Mouse (Mus musculus): Measurements from ENCODE around the gene Tcf7l1. TPM values are rescaled to one million over a fixed set of nuclear protein-coding genes. Genes with fewer than 3 reads are reported as not detected.

Gene Tcf7l1
- polyA plus RNA-seq, 1 experiment from 2014 or later, result 21.7 TPM

DNA sequence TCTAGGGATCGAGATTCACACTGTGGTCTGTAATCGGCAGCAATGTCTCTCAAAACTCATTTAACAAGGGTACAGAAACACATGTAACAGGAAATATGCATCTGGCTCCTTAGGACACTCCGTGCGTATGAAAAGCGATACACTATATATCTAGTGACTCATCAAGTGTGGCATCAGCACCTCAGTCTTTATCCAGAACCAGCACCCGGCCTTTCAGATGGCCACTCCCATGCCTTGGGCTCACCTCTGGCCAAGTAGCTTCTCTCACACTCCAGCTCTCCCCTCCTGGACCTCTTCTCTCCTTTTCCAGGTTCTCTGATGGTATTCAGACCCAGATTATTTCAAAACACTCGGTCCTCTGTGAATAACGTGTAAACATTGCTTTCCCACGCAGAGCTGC lies 97.5 kb downstream of the Tcf7l1 start:
- H3K4me2 ChIP-seq (replicated peaks), result no peak overlapping the region
- H3K4me3 ChIP-seq, result no peak overlapping the region
- no peaks in the 10 kb centered on the region for H3K9me3 ChIP-seq
- WGBS, result 94% methylated on average over 9 of the region's 9 CpGs
- H3K27me3 ChIP-seq, result peaks cover 25% of the 10 kb centered on the region
- ATAC-seq (ENCODE audit: low FRiP score, low read depth), result no peak
- H3K27ac ChIP-seq (replicated peaks), result no peak overlapping the region
- no peaks in the 10 kb centered on the region for H3K36me3 ChIP-seq
- no peak overlapping the region for H3K9ac ChIP-seq (replicated peaks)
- H3K4me1 ChIP-seq, result peaks cover 18% of the 10 kb centered on the region

DNA sequence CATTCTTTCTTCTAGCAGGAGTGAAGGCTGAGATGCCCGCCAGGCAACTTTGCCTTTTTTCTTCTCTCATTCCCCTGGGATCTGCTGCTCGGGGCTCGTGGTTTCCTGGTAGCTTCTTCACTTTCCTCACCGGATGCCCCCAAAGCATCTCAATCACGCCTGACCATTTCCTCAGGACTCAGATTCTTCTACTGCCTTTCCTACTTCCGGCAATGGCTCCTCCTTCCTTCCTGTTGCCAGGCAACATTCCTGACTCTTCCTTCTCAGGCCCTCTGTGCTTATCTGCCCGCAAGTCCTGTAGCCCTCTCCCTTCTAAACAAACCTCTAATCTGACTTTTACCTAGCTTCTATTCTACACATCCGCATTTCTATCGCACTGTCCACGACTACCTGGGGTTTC lies 98.5 kb downstream of the Tcf7l1 start:
- Histone ChIP-seq H3K27ac (replicated peaks) (no peak overlapping the region), H3K4me2 (replicated peaks) (no peak overlapping the region), H3K4me1 (peaks cover 16% of the 10 kb centered on the region), H3K9me3 (no peaks in the 10 kb centered on the region), H3K36me3 (no peaks in the 10 kb centered on the region), H3K4me3 (no peak overlapping the region), H3K9ac (replicated peaks) (no peak overlapping the region), H3K27me3 (peaks cover 15% of the 10 kb centered on the region)
- no peak for ATAC-seq (ENCODE audit: low FRiP score, low read depth)
- 70% methylated on average over 10 of the region's 10 CpGs for WGBS

DNA sequence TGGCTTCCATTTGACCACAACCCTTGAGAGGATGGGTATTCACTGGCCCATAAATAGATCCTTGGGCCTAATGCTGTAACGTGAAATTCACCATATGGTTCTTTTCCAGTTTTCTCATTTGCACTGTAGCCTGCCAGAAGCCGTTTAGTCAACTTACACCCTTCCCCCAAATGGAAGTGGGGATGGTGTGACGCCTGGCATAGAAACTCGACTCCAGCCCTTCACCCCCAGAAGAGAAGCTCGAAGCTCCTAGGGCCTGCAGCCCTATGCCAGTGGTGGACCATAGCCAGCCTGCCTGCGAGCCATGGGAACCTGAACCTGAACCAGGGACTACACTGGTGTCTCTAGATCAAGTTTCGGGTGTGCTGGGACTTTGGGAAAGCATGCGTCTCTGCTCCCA lies 99.1 kb downstream of the Tcf7l1 start:
- Histone ChIP-seq H3K36me3 (no peaks in the 10 kb centered on the region), H3K27me3 (peaks cover 9% of the 10 kb centered on the region; the same call in 1 of the 2 replicates), H3K4me3 (no peak overlapping the region), H3K9me3 (no peaks in the 10 kb centered on the region), H3K27ac (replicated peaks) (no peak overlapping the region), H3K4me2 (replicated peaks) (no peak overlapping the region), H3K4me1 (peaks cover 20% of the 10 kb centered on the region), H3K9ac (replicated peaks) (no peak overlapping the region)
- whole genome bisulfite sequencing, result 84% methylated on average over 8 of the region's 8 CpGs
- no peak for ATAC-seq (ENCODE audit: low FRiP score, low read depth)

GRCm38 (mm10) chr6:72689046-72689445 lies 100.0 kb downstream of the Tcf7l1 start:
- Histone ChIP-seq H3K9me3 (no peaks in the 10 kb centered on the region), H3K27ac (replicated peaks) (no peak overlapping the region), H3K4me1 (peaks cover 22% of the 10 kb centered on the region), H3K36me3 (no peaks in the 10 kb centered on the region), H3K4me3 (no peak overlapping the region), H3K4me2 (replicated peaks) (no peak overlapping the region), H3K9ac (replicated peaks) (no peak overlapping the region), H3K27me3 (peaks cover 10% of the 10 kb centered on the region; the same call in 1 of the 2 replicates)
- ATAC-seq (ENCODE audit: low FRiP score, low read depth), result no peak
- 91% methylated on average over 5 of the region's 5 CpGs for WGBS

- Histone ChIP-seq H3K27me3 (peaks cover 15% of the 10 kb centered on the region; the same call in 1 of the 2 replicates), H3K27ac (replicated peaks) (no peak overlapping the region), H3K9ac (replicated peaks) (no peak overlapping the region), H3K4me3 (no peak overlapping the region), H3K4me2 (replicated peaks) (no peak overlapping the region), H3K36me3 (no peaks in the 10 kb centered on the region), H3K9me3 (no peaks in the 10 kb centered on the region), H3K4me1 (peaks cover 30% of the 10 kb centered on the region)
- 78% methylated on average over 9 of the region's 9 CpGs for WGBS
- no peak for ATAC-seq (ENCODE audit: low FRiP score, low read depth)
Observed at GRCm38 (mm10) chr6:72685165-72685564, 103.9 kb downstream of the Tcf7l1 start.

DNA sequence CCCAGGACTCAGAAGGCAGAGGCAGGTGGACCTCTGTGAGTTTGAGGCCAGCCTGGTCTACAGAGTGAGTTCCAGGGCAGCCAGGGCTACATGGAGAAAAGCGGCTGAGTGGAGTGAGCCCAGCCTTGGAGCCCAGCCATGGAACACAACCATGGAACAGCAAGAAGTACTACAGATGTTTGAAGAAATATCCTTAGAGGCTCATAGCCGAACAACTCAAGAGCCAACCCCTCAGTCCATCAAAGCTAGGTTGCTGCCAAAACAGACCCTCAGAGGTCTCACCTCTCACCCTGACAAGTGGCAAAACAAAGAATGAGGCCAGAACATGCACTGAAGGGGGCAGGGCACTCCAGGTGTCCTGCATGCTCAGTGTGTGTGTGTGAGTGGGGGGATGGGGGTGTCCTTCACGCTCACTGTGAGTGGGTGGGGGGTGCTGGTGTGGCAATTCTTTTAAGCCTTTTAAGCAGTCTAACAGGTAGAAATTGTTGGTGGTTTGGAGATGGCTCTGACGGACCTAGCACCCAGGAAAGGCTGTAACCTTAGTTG lies 104.7 kb downstream of the Tcf7l1 start:
- peaks cover 22% of the 10 kb centered on the region for H3K27me3 ChIP-seq
- ATAC-seq (ENCODE audit: low FRiP score, low read depth), result no peak
- H3K9me3 ChIP-seq, result no peaks in the 10 kb centered on the region
- no peak overlapping the region for H3K4me2 ChIP-seq (replicated peaks)
- peaks cover 30% of the 10 kb centered on the region for H3K4me1 ChIP-seq
- 77% methylated on average over 4 of the region's 4 CpGs for WGBS
- no peak overlapping the region for H3K4me3 ChIP-seq
- no peaks in the 10 kb centered on the region for H3K36me3 ChIP-seq
- no peak overlapping the region for H3K27ac ChIP-seq (replicated peaks)
- H3K9ac ChIP-seq (replicated peaks), result no peak overlapping the region

DNA sequence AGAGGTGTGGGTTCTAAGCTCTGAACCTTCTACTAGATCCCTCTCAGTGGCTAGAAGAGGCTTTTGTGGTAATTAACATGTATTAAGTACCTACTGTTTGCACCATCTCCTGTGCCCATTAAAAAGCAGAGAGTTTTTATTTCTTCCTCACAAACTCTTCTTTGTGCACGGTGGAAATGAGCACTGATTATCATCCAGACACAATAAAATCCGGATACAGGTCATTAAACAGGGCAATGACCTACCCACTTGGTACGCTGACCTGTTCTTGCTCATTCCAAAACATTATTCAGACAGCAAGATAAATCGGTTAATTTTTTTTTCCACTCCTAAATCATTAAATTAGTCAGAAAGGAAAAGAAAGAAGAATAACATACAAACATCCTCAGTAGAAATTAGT lies 106.8 kb downstream of the Tcf7l1 start:
- peaks cover 22% of the 10 kb centered on the region for H3K27me3 ChIP-seq
- H3K9ac ChIP-seq (replicated peaks), result no peak overlapping the region
- ATAC-seq (ENCODE audit: low FRiP score, low read depth), result no peak
- H3K27ac ChIP-seq (replicated peaks), result no peak overlapping the region
- H3K4me2 ChIP-seq (replicated peaks), result no peak overlapping the region
- H3K9me3 ChIP-seq, result no peaks in the 10 kb centered on the region
- peaks cover 43% of the 10 kb centered on the region for H3K4me1 ChIP-seq
- H3K4me3 ChIP-seq, result no peak overlapping the region
- WGBS, result 44% methylated on average over 4 of the region's 4 CpGs
- H3K36me3 ChIP-seq, result no peaks in the 10 kb centered on the region

- Histone ChIP-seq H3K27me3 (peaks cover 26% of the 10 kb centered on the region), H3K4me2 (replicated peaks) (no peak overlapping the region), H3K9me3 (no peaks in the 10 kb centered on the region), H3K36me3 (no peaks in the 10 kb centered on the region), H3K4me1 (peaks cover 45% of the 10 kb centered on the region), H3K4me3 (no peak overlapping the region), H3K27ac (replicated peaks) (no peak overlapping the region), H3K9ac (replicated peaks) (no peak overlapping the region)
- ATAC-seq (ENCODE audit: low FRiP score, low read depth), result no peak
- 96% methylated on average over 9 of the region's 9 CpGs for whole genome bisulfite sequencing
Observed at GRCm38 (mm10) chr6:72680936-72681335, 108.1 kb downstream of the Tcf7l1 start.

- Histone ChIP-seq H3K4me3 (no peak overlapping the region), H3K4me1 (peaks cover 42% of the 10 kb centered on the region), H3K27me3 (peaks cover 22% of the 10 kb centered on the region), H3K4me2 (replicated peaks) (no peak overlapping the region), H3K9ac (replicated peaks) (peak overlapping the region; percentile 8; the same call in 1 of the 2 replicates), H3K9me3 (no peaks in the 10 kb centered on the region), H3K27ac (replicated peaks) (0 out of 2 replicates have a peak overlapping the region, but pooled peaks have one; percentile 82), H3K36me3 (no peaks in the 10 kb centered on the region)
- ATAC-seq (ENCODE audit: low FRiP score, low read depth), result no peak
- WGBS, result 30% methylated on average over 9 of the region's 9 CpGs
Observed at GRCm38 (mm10) chr6:72678631-72679030, 110.4 kb downstream of the Tcf7l1 start.

- WGBS, result 5% methylated on average over 11 of the region's 11 CpGs
- Histone ChIP-seq H3K4me1 (peaks cover 49% of the 10 kb centered on the region), H3K36me3 (no peaks in the 10 kb centered on the region), H3K9ac (replicated peaks) (peak overlapping the region; percentile 58), H3K4me2 (replicated peaks) (peak overlapping the region; percentile 52), H3K4me3 (peak overlapping the region; percentile 27), H3K27ac (replicated peaks) (peak overlapping the region; percentile 82), H3K27me3 (peaks cover 15% of the 10 kb centered on the region), H3K9me3 (no peaks in the 10 kb centered on the region)
- peak; percentile 86 for ATAC-seq (ENCODE audit: low FRiP score, low read depth)
Observed at GRCm38 (mm10) chr6:72677510-72678220, 111.4 kb downstream of the Tcf7l1 start.

- H3K4me2 ChIP-seq (replicated peaks), result peak overlapping the region; percentile 52
- H3K9me3 ChIP-seq, result no peaks in the 10 kb centered on the region
- WGBS, result 1% methylated on average over 10 of the region's 10 CpGs
- H3K27me3 ChIP-seq, result peaks cover 16% of the 10 kb centered on the region
- peak overlapping the region; percentile 58 for H3K9ac ChIP-seq (replicated peaks)
- no peaks in the 10 kb centered on the region for H3K36me3 ChIP-seq
- H3K4me1 ChIP-seq, result peaks cover 51% of the 10 kb centered on the region
- peak overlapping the region; percentile 27 for H3K4me3 ChIP-seq
- ATAC-seq (ENCODE audit: low FRiP score, low read depth), result peak; percentile 17; the same call in 1 of the 2 replicates
- peak overlapping the region; percentile 82 for H3K27ac ChIP-seq (replicated peaks)
Observed at GRCm38 (mm10) chr6:72677079-72677478, 112.0 kb downstream of the Tcf7l1 start.

GRCm38 (mm10) chr6:72676376-72676775 lies 112.7 kb downstream of the Tcf7l1 start:
- Histone ChIP-seq H3K4me2 (replicated peaks) (peak overlapping the region; percentile 52; the same call in 1 of the 2 replicates), H3K4me1 (peaks cover 48% of the 10 kb centered on the region), H3K9ac (replicated peaks) (no peak overlapping the region), H3K9me3 (no peaks in the 10 kb centered on the region), H3K4me3 (no peak overlapping the region), H3K36me3 (no peaks in the 10 kb centered on the region), H3K27ac (replicated peaks) (no peak overlapping the region), H3K27me3 (peaks cover 20% of the 10 kb centered on the region)
- 39% methylated on average over 2 of the region's 2 CpGs for WGBS
- ATAC-seq (ENCODE audit: low FRiP score, low read depth), result no peak

Measured in midbrain, embryonic 12.5 days (tissue).